Mouse (Mus musculus): ENCODE data around the gene Cntd1. TPM values are rescaled to one million over a fixed set of nuclear protein-coding genes. Genes with fewer than 3 reads are reported as not detected.
A peak's percentile ranks its signal among the peaks of the same experiment; 100 is the strongest.

Cntd1 gene
- total RNA-seq, 2 experiments from 2014 or later = 0.42 to 0.84 TPM

DNA sequence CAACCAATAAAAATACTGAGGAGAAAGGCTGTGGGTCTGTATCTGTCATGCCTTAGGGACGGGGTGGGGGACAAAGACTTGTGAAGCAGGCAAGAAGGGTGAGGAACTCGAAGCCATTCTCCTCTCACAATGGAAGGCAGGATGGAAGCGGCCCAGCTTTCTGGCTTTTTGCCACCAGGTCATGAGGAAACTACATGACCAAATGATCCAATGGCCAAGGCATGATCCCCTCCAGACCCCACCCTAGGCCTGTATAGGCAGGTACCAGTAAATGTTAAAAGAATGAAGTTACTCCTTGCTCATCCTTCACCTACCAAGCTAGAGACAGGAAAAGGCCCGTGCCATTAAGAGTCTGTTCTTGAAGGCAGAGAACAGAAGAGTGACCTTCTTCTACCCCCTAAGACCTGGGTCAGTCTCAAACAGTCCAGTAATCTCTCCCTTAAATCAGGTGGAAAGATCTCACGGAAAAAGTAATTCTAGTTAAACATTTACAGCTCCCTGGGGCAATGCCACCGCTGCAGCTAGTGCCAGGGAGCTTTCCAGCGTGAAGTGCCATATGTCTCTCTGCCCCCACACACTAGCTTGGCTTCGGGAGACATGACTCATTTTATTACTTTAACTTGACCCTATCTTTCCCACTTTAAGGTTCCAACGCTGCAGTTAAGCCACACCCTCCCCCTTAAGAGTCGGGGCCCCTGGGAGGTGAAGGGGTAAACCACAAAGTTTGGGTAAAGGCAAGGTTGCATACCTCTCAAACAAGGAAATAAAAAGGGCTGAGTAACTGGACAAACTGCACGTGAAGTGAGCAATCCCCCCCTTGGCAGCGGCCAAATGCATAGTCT, 1.2 kb upstream of the Cntd1 start:
- intact Hi-C loops (cut with DNase I) = no loop called here
- peak in 1 of 2 experiments; percentile 36 for DNase-seq (ENCODE audit: low spot score in 2 of 2)

GRCm38 (mm10) chr11:101279193-101279569, 369 bp downstream of the Cntd1 start:
- no peak for DNase-seq (ENCODE audit: low spot score in 2 of 2)
- intact Hi-C loops (cut with DNase I) = no loop called here

DNA sequence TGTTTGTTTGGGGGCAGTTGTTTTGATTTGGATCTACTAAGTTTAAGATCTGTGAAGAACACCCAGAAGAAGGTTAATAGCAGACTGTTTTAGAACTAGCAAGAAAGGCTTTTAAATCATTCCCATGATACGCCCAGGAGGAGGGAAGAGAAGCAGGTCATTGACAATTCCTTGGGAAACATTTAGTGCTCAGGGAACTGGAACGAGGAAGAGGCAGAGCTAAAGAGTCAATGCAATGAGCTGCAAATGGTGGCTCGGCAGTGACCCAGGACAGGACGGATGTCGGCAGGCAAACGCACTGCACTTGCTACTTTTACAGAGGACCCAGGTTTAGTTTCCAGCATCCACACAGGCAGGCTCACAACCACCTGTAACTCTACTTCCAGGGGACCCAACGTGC, 2.0 kb downstream of the Cntd1 start:
- DNase-seq (ENCODE audit: low spot score in 2 of 2) = no peak

GRCm38 (mm10) chr11:101282896-101283295, 4.1 kb downstream of the Cntd1 start:
- DNase-seq (ENCODE audit: low spot score in 2 of 2) = no peak
- intact Hi-C loops (cut with DNase I) = no loop called here

More for the DNA sequence above, 2.0 kb downstream of the Cntd1 start:
- intact Hi-C loops (cut with DNase I) = no loop called here

- intact Hi-C loops (cut with DNase I) = no loop called here
- DNase-seq (ENCODE audit: low spot score in 2 of 2) = no peak
Observed at GRCm38 (mm10) chr11:101283805-101284204, 5.0 kb downstream of the Cntd1 start.

DNA sequence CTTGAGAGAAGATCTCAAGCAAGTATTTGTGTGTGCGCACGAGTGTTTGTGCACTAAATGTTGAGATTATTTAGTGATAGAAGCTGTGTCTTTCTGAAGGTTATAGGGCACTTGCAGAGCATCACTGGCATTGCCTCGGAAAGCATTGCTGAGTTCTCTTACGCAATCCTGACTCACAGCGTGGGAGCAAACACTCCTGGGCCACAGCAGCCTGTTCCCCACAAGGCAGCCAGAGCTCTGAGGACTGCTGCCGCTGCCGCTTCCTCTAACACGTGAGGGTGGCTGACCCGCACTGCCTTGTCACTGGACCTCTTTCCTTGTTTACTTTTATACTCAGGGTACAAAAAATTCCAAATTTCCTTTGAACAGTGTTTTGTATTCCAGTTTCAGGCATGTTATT, 8.5 kb downstream of the Cntd1 start:
- intact Hi-C loops (cut with DNase I) = no loop called here
- no peak for DNase-seq (ENCODE audit: low spot score in 2 of 2)

DNA sequence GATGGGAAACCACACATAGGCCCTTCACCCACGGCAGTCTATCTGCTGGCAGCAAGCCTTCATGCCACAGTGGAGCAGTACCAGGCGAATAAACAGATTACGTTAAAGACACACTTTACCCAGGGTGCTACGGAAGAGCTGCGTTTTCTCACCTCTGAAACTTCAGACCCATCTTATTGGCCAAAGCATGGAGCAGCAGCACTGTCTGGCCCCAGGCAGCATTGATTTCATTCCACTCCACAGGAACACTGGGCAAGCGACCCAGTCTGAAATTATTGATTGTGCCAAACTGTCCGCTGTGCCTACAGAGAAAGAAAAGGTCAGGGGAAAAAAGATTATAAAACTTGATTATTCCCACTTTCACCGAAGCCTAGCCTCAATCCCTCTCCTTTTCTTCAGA, 12.4 kb downstream of the Cntd1 start:
- intact Hi-C loops (cut with DNase I) = no loop called here
- no peak for DNase-seq (ENCODE audit: low spot score in 2 of 2)

- DNase-seq (ENCODE audit: low spot score in 2 of 2) = no peak
- intact Hi-C loops (cut with DNase I) = no loop called here
Observed at GRCm38 (mm10) chr11:101295191-101295590, 16.4 kb downstream of the Cntd1 start.

DNA sequence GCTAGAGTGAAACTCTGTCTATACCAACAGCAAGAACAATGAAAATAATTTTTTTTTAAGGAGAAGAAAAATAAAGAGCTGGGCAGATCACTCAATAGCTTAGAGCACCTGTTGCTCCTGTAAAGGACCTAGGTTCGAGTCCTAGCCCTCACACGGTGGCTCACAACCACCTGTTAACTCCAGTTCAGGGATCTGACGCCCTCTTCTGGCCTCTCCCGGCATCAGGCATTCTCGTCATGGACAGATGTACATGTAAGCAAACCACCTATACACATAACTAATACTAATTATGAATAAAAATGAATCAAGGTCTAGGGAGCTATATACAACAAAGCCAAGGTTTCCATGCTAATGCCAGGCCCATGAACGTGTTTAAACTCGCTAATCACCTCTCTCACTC, 22.1 kb downstream of the Cntd1 start:
- no peak for DNase-seq (ENCODE audit: low spot score in 2 of 2)
- intact Hi-C loops (cut with DNase I) = loop anchor here (5.0 kb wide), 1 partner anchor 49 kb away; the partner anchor contains the start of gene Vps25

- intact Hi-C loops (cut with DNase I) = loop anchor here (2.0 to 5.0 kb wide), 2 partner anchors 49 to 89 kb away; partner anchors contain the start of gene Vps25
- no peak for DNase-seq (ENCODE audit: low spot score in 2 of 2)
Observed at GRCm38 (mm10) chr11:101301299-101302003, 22.6 kb downstream of the Cntd1 start.

- DNase-seq (ENCODE audit: low spot score in 2 of 2) = peak; percentile 94
- intact Hi-C loops (cut with DNase I) = loop anchor here (2.0 to 5.0 kb wide), 2 partner anchors 50 to 89 kb away; partner anchors contain the start of gene Vps25
Observed at GRCm38 (mm10) chr11:101302004-101302798, 23.4 kb downstream of the Cntd1 start, which contains the start of gene Becn1. TSS of gene Becn1 (minus strand) at chr11:101302286.

DNA sequence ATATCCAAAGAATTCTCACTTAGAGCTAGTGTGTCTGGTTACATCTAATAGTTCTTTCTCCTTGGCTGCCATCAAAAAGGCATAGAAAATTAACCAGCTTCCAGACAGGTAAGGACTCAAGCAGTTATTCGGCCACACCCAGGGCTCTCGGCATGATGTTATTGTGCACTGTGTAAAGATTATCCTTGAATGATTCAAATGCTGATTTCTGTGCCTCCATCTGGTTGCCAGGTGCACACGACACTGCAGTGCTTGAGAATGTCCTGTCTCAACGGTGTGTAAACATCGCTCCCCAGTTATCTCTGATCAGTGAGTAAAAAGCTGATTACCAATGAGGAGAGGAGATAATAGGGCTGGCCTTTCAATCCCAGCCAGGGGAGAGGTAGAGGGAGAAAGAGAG, 28.9 kb downstream of the Cntd1 start:
- DNase-seq (ENCODE audit: low spot score in 2 of 2) = no peak
- intact Hi-C loops (cut with DNase I) = no loop called here

- intact Hi-C loops (cut with DNase I) = no loop called here
- no peak for DNase-seq (ENCODE audit: low spot score in 2 of 2)
Observed at GRCm38 (mm10) chr11:101311083-101311482, 32.3 kb downstream of the Cntd1 start.

DNA sequence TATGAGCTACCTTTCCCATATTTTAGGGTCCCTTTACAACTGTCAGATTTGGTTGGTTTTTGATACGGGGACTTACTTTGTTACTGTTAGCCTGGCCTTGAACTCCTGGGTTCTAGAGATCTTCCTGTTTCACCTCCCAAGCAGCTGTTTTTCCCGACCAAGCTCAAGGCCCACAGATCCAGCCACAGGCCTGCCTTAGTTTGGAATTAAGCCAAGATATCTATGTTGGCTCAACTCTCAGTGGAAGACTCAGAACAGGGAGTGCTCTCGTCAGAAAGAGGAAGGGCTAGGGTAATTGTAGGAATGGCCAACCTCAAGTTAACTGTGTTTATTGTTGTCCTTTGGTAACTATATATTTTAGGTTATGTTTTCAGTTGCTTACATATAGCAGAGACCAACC, 33.3 kb downstream of the Cntd1 start:
- DNase-seq (ENCODE audit: low spot score in 2 of 2) = no peak
- intact Hi-C loops (cut with DNase I) = no loop called here

DNA sequence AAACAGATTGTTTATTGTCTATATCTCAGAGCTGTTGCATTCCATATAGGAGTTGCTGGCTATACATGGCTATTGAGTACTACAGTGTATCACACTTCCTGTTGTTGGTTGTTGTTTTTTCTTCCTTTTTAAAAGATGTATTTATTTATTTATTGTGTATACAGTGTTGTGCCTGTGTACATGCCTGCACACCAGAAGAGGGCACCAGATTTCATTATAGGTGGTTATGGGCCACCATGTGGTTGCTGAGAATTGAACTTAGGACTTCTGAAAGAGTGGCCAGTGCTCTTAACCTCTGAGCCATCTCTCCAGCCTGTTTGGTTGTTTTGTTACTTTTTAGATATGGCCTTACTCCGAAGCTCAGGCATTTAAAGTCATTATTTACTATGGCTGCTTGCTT, 35.8 kb downstream of the Cntd1 start:
- DNase-seq (ENCODE audit: low spot score in 2 of 2) = no peak
- intact Hi-C loops (cut with DNase I) = no loop called here

DNA sequence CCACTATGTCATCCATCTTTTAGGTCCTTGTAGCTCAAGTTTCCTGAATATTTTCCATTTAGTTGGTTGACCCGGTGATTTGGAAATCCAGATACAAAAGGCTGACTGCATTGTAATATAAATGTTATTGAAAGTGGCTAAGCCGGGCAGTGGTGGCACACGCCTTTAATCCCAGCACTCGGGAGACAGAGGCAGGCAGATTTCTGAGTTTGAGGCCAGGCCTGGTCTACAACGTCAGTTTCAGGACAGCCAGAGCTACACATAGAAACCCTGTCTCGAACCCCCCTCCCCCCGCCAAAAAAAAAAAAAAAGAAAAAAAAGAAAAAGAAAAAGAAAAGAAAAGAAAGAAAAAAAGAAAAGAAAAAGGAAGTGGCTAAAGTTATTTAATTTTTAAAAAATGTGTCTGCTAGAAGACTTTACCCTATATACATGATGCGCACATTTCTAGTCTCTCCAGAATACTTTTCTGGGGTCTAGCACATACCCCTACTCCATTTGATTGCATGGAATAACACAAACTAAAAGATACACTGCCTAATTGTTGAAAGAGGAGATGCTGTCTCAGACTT, 36.4 kb downstream of the Cntd1 start:
- intact Hi-C loops (cut with DNase I) = no loop called here
- DNase-seq (ENCODE audit: low spot score in 2 of 2) = no peak

GRCm38 (mm10) chr11:101315665-101316500, 37.1 kb downstream of the Cntd1 start, which contains the start of gene Psme3:
TSS of gene Psme3 (plus strand) at chr11:101316213.
- intact Hi-C loops (cut with DNase I) = no loop called here
- DNase-seq (ENCODE audit: low spot score in 2 of 2) = peak; percentile 95 to 96

GRCm38 (mm10) chr11:101316501-101316917, 37.7 kb downstream of the Cntd1 start:
- no peak for DNase-seq (ENCODE audit: low spot score in 2 of 2)
- intact Hi-C loops (cut with DNase I) = no loop called here

DNA sequence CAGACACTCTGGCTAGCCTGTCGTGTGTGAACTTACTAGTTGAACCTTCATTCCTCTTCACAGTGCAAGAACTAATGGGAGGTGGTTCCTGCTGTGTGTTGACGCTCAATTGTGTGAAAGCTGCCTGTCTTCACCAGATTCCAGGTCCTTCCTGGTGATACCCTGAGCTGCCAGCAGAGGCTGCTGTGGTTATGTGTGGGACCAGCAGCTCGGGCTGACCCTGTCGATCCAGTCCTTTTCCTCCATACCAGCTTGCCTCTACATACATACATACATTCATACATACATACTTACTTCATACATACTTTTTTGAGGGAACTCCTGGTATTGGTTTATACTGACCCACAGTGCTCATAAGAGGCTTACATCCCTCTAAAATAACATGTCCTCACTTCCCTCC, 44.8 kb downstream of the Cntd1 start:
- peak; percentile 52 to 59 for DNase-seq (ENCODE audit: low spot score in 2 of 2)

More for the DNA sequence above, 44.8 kb downstream of the Cntd1 start:
- intact Hi-C loops (cut with DNase I) = loop anchor here (2.0 kb wide), 1 partner anchor 71 kb away; no protein-coding TSS in a partner anchor

Measured in left cerebral cortex, postnatal 36 days (tissue).